Mouse (Mus musculus): ENCODE measurements around the gene Kmt2b. TPM values are rescaled to one million over a fixed set of nuclear protein-coding genes. Genes with fewer than 3 reads are reported as not detected.

Kmt2b gene
- polyA plus RNA-seq, 1 experiment from 2014 or later: 11.7 TPM

- WGBS: 85% methylated on average over 3 of the region's 3 CpGs
- H3K27ac ChIP-seq (replicated peaks; ENCODE audit: low read depth, low read length): no peak overlapping the region
- no peaks in the 10 kb centered on the region for H3K9me3 ChIP-seq (ENCODE audit: control insufficient read depth, low read length)
- no peaks in the 10 kb centered on the region for H3K27me3 ChIP-seq (replicated peaks; ENCODE audit: control insufficient read depth, insufficient read depth, low read length)
- ATAC-seq (ENCODE audit: low read depth) (no peak), DNase-seq (ENCODE audit: low spot score) (no peak)
- no peak overlapping the region for H3K4me2 ChIP-seq (ENCODE audit: low read depth, low read length)
- no peaks in the 10 kb centered on the region for H3K4me1 ChIP-seq (ENCODE audit: control insufficient read depth, insufficient read depth, low read length)
- H3K36me3 ChIP-seq (ENCODE audit: control insufficient read depth, insufficient read depth, low read length): peaks cover 79% of the 10 kb centered on the region
- H3K9ac ChIP-seq (ENCODE audit: low read depth, low read length): no peak overlapping the region
- H3K4me3 ChIP-seq (ENCODE audit: low read depth, low read length): no peak overlapping the region
These were observed 30.7 kb upstream of the Kmt2b start for GRCm38 (mm10) chr7:30619202-30619601.

GRCm38 (mm10) chr7:30618658-30619057 lies 30.1 kb upstream of the Kmt2b start:
- 89% methylated on average over 9 of the region's 9 CpGs for WGBS
- Histone ChIP-seq H3K36me3 (ENCODE audit: control insufficient read depth, insufficient read depth, low read length) (peaks cover 74% of the 10 kb centered on the region), H3K27me3 (replicated peaks; ENCODE audit: control insufficient read depth, insufficient read depth, low read length) (no peaks in the 10 kb centered on the region), H3K4me2 (ENCODE audit: low read depth, low read length) (no peak overlapping the region), H3K9me3 (ENCODE audit: control insufficient read depth, low read length) (no peaks in the 10 kb centered on the region), H3K4me3 (ENCODE audit: low read depth, low read length) (no peak overlapping the region), H3K9ac (ENCODE audit: low read depth, low read length) (no peak overlapping the region), H3K27ac (replicated peaks; ENCODE audit: low read depth, low read length) (no peak overlapping the region), H3K4me1 (ENCODE audit: control insufficient read depth, insufficient read depth, low read length) (no peaks in the 10 kb centered on the region)
- ATAC-seq (ENCODE audit: low read depth): no peak
- no peak for DNase-seq (ENCODE audit: low spot score)

DNA sequence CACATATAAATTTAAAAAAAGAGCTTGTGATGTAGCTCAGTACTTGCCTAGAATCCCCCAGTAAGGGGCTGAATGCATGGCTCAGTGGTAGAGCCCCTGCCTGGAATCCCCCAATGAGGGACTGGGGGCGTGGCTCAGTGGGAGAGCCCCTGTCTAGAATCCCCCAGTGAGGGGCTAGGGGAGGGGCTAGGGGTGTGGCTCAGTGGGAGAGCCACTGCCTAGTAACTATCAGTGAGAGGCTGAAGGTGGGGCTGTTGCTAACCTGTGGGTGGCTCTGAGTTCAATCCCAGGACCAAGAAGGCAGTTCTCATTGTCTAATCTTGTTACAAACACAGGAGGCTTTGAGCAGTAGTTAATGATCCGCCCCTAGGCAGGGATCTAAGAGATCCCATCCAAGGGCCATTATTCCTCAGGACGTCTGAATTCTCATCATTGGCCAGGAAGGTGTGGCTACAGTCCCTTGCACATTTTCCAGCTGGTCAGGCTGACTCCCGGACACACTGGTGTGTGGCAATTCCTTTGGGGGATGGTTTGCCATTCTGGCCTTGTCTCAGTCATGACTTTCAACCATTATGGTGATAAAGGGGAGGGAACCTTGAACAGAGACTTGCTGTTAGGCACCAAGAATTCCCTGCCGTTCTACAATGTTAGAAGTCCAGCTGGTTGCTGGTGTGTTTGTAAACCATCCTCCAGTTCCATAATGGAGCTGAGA lies 26.7 kb upstream of the Kmt2b start:
- H3K27ac ChIP-seq (replicated peaks; ENCODE audit: low read depth, low read length): no peak overlapping the region
- no peak overlapping the region for H3K4me3 ChIP-seq (ENCODE audit: low read depth, low read length)
- 51% methylated on average over 4 of the region's 5 CpGs for WGBS
- H3K4me1 ChIP-seq (ENCODE audit: control insufficient read depth, insufficient read depth, low read length): no peaks in the 10 kb centered on the region
- no peaks in the 10 kb centered on the region for H3K27me3 ChIP-seq (replicated peaks; ENCODE audit: control insufficient read depth, insufficient read depth, low read length)
- H3K4me2 ChIP-seq (ENCODE audit: low read depth, low read length): no peak overlapping the region
- H3K36me3 ChIP-seq (ENCODE audit: control insufficient read depth, insufficient read depth, low read length): peaks cover 44% of the 10 kb centered on the region
- DNase-seq (ENCODE audit: low spot score) (no peak), ATAC-seq (ENCODE audit: low read depth) (peak; percentile 16; the same call in 1 of the 2 replicates)
- H3K9me3 ChIP-seq (ENCODE audit: control insufficient read depth, low read length): no peaks in the 10 kb centered on the region
- H3K9ac ChIP-seq (ENCODE audit: low read depth, low read length): no peak overlapping the region

- Histone ChIP-seq H3K9me3 (ENCODE audit: control insufficient read depth, low read length) (no peaks in the 10 kb centered on the region), H3K4me1 (ENCODE audit: control insufficient read depth, insufficient read depth, low read length) (no peaks in the 10 kb centered on the region), H3K4me2 (ENCODE audit: low read depth, low read length) (no peak overlapping the region), H3K27me3 (replicated peaks; ENCODE audit: control insufficient read depth, insufficient read depth, low read length) (no peaks in the 10 kb centered on the region), H3K4me3 (ENCODE audit: low read depth, low read length) (no peak overlapping the region), H3K36me3 (ENCODE audit: control insufficient read depth, insufficient read depth, low read length) (peaks cover 38% of the 10 kb centered on the region), H3K9ac (ENCODE audit: low read depth, low read length) (no peak overlapping the region), H3K27ac (replicated peaks; ENCODE audit: low read depth, low read length) (no peak overlapping the region)
- peak; percentile 34 for DNase-seq (ENCODE audit: low spot score)
- 78% methylated on average over 2 of the region's 2 CpGs for WGBS
- peak; percentile 30; the same call in 1 of the 2 replicates for ATAC-seq (ENCODE audit: low read depth)
These were observed 25.9 kb upstream of the Kmt2b start for GRCm38 (mm10) chr7:30614454-30614853.

- 23% methylated on average over 14 of the region's 14 CpGs for WGBS
- DNase-seq (ENCODE audit: low spot score) (peak; percentile 56), ATAC-seq (ENCODE audit: low read depth) (no peak)
- Histone ChIP-seq H3K4me1 (ENCODE audit: control insufficient read depth, insufficient read depth, low read length) (no peaks in the 10 kb centered on the region), H3K4me2 (ENCODE audit: low read depth, low read length) (no peak overlapping the region), H3K9ac (ENCODE audit: low read depth, low read length) (no peak overlapping the region), H3K36me3 (ENCODE audit: control insufficient read depth, insufficient read depth, low read length) (peaks cover 30% of the 10 kb centered on the region), H3K27me3 (replicated peaks; ENCODE audit: control insufficient read depth, insufficient read depth, low read length) (no peaks in the 10 kb centered on the region), H3K4me3 (ENCODE audit: low read depth, low read length) (no peak overlapping the region), H3K27ac (replicated peaks; ENCODE audit: low read depth, low read length) (no peak overlapping the region), H3K9me3 (ENCODE audit: control insufficient read depth, low read length) (no peaks in the 10 kb centered on the region)
These were observed 25.1 kb upstream of the Kmt2b start for GRCm38 (mm10) chr7:30613529-30614112.

GRCm38 (mm10) chr7:30612654-30613402 lies 24.3 kb upstream of the Kmt2b start, which contains the start of gene Upk1a:
Gene Upk1a (minus strand): TSS chr7:30612847.
- Histone ChIP-seq H3K9me3 (ENCODE audit: control insufficient read depth, low read length) (no peaks in the 10 kb centered on the region), H3K4me1 (ENCODE audit: control insufficient read depth, insufficient read depth, low read length) (no peaks in the 10 kb centered on the region), H3K36me3 (ENCODE audit: control insufficient read depth, insufficient read depth, low read length) (peaks cover 22% of the 10 kb centered on the region), H3K27me3 (replicated peaks; ENCODE audit: control insufficient read depth, insufficient read depth, low read length) (no peaks in the 10 kb centered on the region), H3K9ac (ENCODE audit: low read depth, low read length) (no peak within 1 kb of the TSS), H3K4me3 (ENCODE audit: low read depth, low read length) (no peak within 1 kb of the TSS), H3K4me2 (ENCODE audit: low read depth, low read length) (no peak within 1 kb of the TSS), H3K27ac (replicated peaks; ENCODE audit: low read depth, low read length) (no peak within 1 kb of the TSS)
- ATAC-seq (ENCODE audit: low read depth) (no peak), DNase-seq (ENCODE audit: low spot score) (no peak)
- WGBS: 75% methylated on average over 8 of the region's 8 CpGs

GRCm38 (mm10) chr7:30610043-30610442 lies 21.5 kb upstream of the Kmt2b start:
- H3K4me1 ChIP-seq (ENCODE audit: control insufficient read depth, insufficient read depth, low read length): no peaks in the 10 kb centered on the region
- H3K4me3 ChIP-seq (ENCODE audit: low read depth, low read length): no peak overlapping the region
- no peaks in the 10 kb centered on the region for H3K27me3 ChIP-seq (replicated peaks; ENCODE audit: control insufficient read depth, insufficient read depth, low read length)
- H3K4me2 ChIP-seq (ENCODE audit: low read depth, low read length): no peak overlapping the region
- 52% methylated on average over 7 of the region's 7 CpGs for WGBS
- H3K9me3 ChIP-seq (ENCODE audit: control insufficient read depth, low read length): no peaks in the 10 kb centered on the region
- DNase-seq (ENCODE audit: low spot score): no peak
- H3K27ac ChIP-seq (replicated peaks; ENCODE audit: low read depth, low read length): no peak overlapping the region
- no peaks in the 10 kb centered on the region for H3K36me3 ChIP-seq (ENCODE audit: control insufficient read depth, insufficient read depth, low read length)
- no peak overlapping the region for H3K9ac ChIP-seq (ENCODE audit: low read depth, low read length)
- ATAC-seq (ENCODE audit: low read depth): no peak

DNA sequence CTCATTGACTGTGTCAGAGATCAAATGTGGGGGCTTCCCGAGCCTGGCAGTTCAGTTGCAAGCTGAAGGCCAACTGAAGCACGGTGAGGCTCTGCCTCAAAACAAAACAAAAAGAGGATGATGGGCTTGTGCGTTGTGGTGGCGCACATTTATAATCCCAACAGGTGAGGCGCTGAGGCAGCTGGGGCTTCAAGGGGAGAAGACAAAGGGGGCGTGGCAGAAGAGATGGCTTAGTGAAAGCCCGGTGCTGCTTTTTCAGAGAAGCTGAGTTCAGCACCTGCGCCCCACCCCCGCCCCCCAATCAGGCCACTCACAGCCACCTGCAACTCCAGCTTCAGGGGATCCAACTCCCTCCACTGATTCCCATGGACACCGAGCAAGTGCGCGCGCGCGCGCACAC lies 19.9 kb upstream of the Kmt2b start:
- peak; percentile 56 for DNase-seq (ENCODE audit: low spot score)
- no peak overlapping the region for H3K27ac ChIP-seq (replicated peaks; ENCODE audit: low read depth, low read length)
- WGBS: 46% methylated on average over 15 of the region's 16 CpGs
- H3K4me3 ChIP-seq (ENCODE audit: low read depth, low read length): no peak overlapping the region
- H3K4me1 ChIP-seq (ENCODE audit: control insufficient read depth, insufficient read depth, low read length): no peaks in the 10 kb centered on the region
- no peaks in the 10 kb centered on the region for H3K27me3 ChIP-seq (replicated peaks; ENCODE audit: control insufficient read depth, insufficient read depth, low read length)
- H3K36me3 ChIP-seq (ENCODE audit: control insufficient read depth, insufficient read depth, low read length): no peaks in the 10 kb centered on the region
- no peak overlapping the region for H3K4me2 ChIP-seq (ENCODE audit: low read depth, low read length)
- no peak overlapping the region for H3K9ac ChIP-seq (ENCODE audit: low read depth, low read length)
- H3K9me3 ChIP-seq (ENCODE audit: control insufficient read depth, low read length): no peaks in the 10 kb centered on the region
- peak; percentile 15; the same call in 1 of the 2 replicates for ATAC-seq (ENCODE audit: low read depth)
